Comparison of ENCODE assay signal across 29 mouse cellular contexts in the genomic region with DNA sequence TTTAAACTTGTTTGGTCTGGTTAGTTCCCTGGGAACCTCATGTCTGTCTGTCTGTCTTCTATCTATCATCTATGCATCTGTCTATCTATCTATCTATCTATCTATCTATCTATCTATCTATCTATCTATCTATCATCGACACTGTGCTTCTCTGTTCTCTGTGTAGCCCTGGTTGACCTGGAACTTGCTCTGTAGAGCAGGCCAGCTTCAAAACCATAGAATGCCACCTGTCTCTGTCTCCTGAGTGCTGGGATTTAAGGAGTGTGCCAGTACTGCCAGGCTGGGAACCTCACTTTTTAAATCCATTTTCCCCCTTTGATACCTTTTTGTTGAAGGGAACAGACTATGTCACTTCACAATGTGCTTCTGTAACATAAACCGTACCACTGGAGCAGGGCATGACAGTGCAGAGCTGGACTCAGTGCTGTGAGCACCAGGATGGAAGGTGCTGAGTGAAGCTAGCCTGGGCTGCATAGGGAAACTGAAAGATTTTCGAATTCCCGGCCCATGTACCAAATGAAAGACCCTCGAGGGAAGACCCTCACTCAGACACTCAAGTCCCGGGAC. TPM values are rescaled to one million over a fixed set of nuclear protein-coding genes. Genes with fewer than 3 reads are reported as not detected.
DNase-seq lines count a peak whose midpoint lies in the region; ATAC-seq and TF ChIP-seq lines count a peak whose summit lies in the region.
"Had no signal": no experiment of that assay in that cellular context is flagged by ENCODE, and none has a peak within 500 bp of the region (broad histone marks: within the 10 kb centered on the region; RNA-seq: fewer than 3 reads in every experiment).

No protein-coding gene starts in this region.

- 0 out of 2 replicates have a peak, but pooled peaks cover 2% of the 10 kb centered on the region for H3K36me3 ChIP-seq in liver, embryonic 12.5 days
- H3K36me3 ChIP-seq in liver, embryonic 11.5 days (ENCODE audit: control insufficient read depth, insufficient read depth, low read length): no peaks in the 10 kb centered on the region
- peaks cover 0 to 2% of the 10 kb centered on the region in 2 experiments; a peak in 2 of 4 replicates for H3K36me3 ChIP-seq in MEL (ENCODE audit: control insufficient read depth in 1 of 2, insufficient read depth in 2 of 2, low read length in 2 of 2)
- no peaks in the 10 kb centered on the region for H3K36me3 ChIP-seq in liver, embryonic 15.5 days (replicated peaks)
- no peaks in the 10 kb centered on the region for H3K36me3 ChIP-seq in small intestine, adult 2 months (ENCODE audit: control insufficient read depth, insufficient read depth, low read length)
- H3K36me3 ChIP-seq in forebrain, embryonic 16.5 days (ENCODE audit: control insufficient read depth, insufficient read depth): no peaks in the 10 kb centered on the region
- no peaks in the 10 kb centered on the region for H3K36me3 ChIP-seq in forebrain, embryonic 11.5 days (ENCODE audit: control insufficient read depth, insufficient read depth, low read length)
- H3K36me3 ChIP-seq: embryonic facial prominence, embryonic 15.5 days; forebrain, embryonic 10.5 days; midbrain, embryonic 12.5 days had no signal

- WGBS in liver, embryonic 12.5 days (ENCODE audit: insufficient replicate concordance): 68% methylated on average over 6 of the region's 6 CpGs
- WGBS in liver, embryonic 11.5 days: 80% methylated on average over 6 of the region's 6 CpGs
- 65% methylated on average over 6 of the region's 6 CpGs for WGBS in liver, embryonic 15.5 days (ENCODE audit: insufficient replicate concordance)
- WGBS in small intestine, adult 2 months: 81% methylated on average over 6 of the region's 6 CpGs
- WGBS in forebrain, embryonic 16.5 days: 90% methylated on average over 6 of the region's 6 CpGs
- WGBS in forebrain, embryonic 11.5 days: 97% methylated on average over 6 of the region's 6 CpGs

- no peak for TF ChIP-seq CTCF in MEL (IDR thresholded peaks at IDR 0.05 in 2 of 3, conservative IDR thresholded peaks at IDR 0.05 in 1 of 3; ENCODE audit: control insufficient read depth in 1 of 3, insufficient read depth in 1 of 3, low read depth in 2 of 3, low read length in 3 of 3, poor library complexity in 1 of 3, severe bottlenecking in 1 of 3)
- TF ChIP-seq CTCF in small intestine, adult 2 months (IDR thresholded peaks at IDR 0.05; ENCODE audit: extremely low read depth, insufficient read length, insufficient replicate concordance, low read depth, low read length): no peak

- TF ChIP-seq POLR2A in MEL (IDR thresholded peaks at IDR 0.05; ENCODE audit: control insufficient read depth in 1 of 2, insufficient read depth in 1 of 2, low read depth in 1 of 2, low read length in 2 of 2, poor library complexity in 1 of 2): no peak
- no peak for TF ChIP-seq POLR2A in small intestine, adult 2 months (IDR thresholded peaks at IDR 0.05; ENCODE audit: low read depth, low read length)

- peaks cover 49% of the 10 kb centered on the region for H3K4me1 ChIP-seq in liver, embryonic 12.5 days
- peaks cover 22% of the 10 kb centered on the region for H3K4me1 ChIP-seq in liver, embryonic 11.5 days (replicated peaks; ENCODE audit: control insufficient read depth, insufficient read depth, low read length)
- H3K4me1 ChIP-seq in MEL (ENCODE audit: control insufficient read depth in 1 of 2, insufficient read depth in 2 of 2, low read length in 2 of 2): peaks cover 3 to 10% of the 10 kb centered on the region in 2 experiments; a peak in 3 of 4 replicates
- peaks cover 54% of the 10 kb centered on the region for H3K4me1 ChIP-seq in liver, embryonic 15.5 days (replicated peaks)
- peaks cover 34% of the 10 kb centered on the region for H3K4me1 ChIP-seq in small intestine, adult 2 months (ENCODE audit: control insufficient read depth, insufficient read depth, insufficient read length, low read length)
- H3K4me1 ChIP-seq in forebrain, embryonic 16.5 days (replicated peaks; ENCODE audit: control insufficient read depth, insufficient read depth, low read length): no peaks in the 10 kb centered on the region
- H3K4me1 ChIP-seq in forebrain, embryonic 11.5 days (replicated peaks; ENCODE audit: control insufficient read depth, insufficient read depth, low read length): no peaks in the 10 kb centered on the region
- H3K4me1 ChIP-seq: midbrain, embryonic 12.5 days had no signal

- no peak for ATAC-seq in liver, embryonic 12.5 days
- ATAC-seq in liver, embryonic 11.5 days (replicated peaks; ENCODE audit: low FRiP score): no peak
- ATAC-seq in liver, embryonic 15.5 days (ENCODE audit: insufficient read depth): no peak
- ATAC-seq in forebrain, embryonic 16.5 days: no peak
- no peak for ATAC-seq in forebrain, embryonic 11.5 days (replicated peaks; ENCODE audit: low FRiP score)

- no peak for TF ChIP-seq RAD21 in MEL (IDR thresholded peaks at IDR 0.05; ENCODE audit: low read depth, low read length)

- H3K4me2 ChIP-seq in liver, embryonic 12.5 days: no peak overlapping the region
- no peak overlapping the region for H3K4me2 ChIP-seq in liver, embryonic 11.5 days
- H3K4me2 ChIP-seq in liver, embryonic 15.5 days: no peak overlapping the region
- H3K4me2 ChIP-seq in forebrain, embryonic 16.5 days (ENCODE audit: low read length): no peak overlapping the region
- no peak overlapping the region for H3K4me2 ChIP-seq in forebrain, embryonic 11.5 days (ENCODE audit: low read depth, low read length, severe bottlenecking)
- H3K4me2 ChIP-seq: embryonic facial prominence, embryonic 15.5 days; midbrain, embryonic 12.5 days had no signal

- peak overlapping the region; percentile 64; the same call in 1 of the 2 replicates for H3K27ac ChIP-seq in liver, embryonic 12.5 days
- H3K27ac ChIP-seq in liver, embryonic 11.5 days (ENCODE audit: low read depth, low read length): no peak overlapping the region
- H3K27ac ChIP-seq in MEL (ENCODE audit: control insufficient read depth, low read depth, low read length): no peak overlapping the region
- peak overlapping the region; percentile 62 for H3K27ac ChIP-seq in liver, embryonic 15.5 days (replicated peaks)
- 0 out of 2 replicates have a peak overlapping the region, but pooled peaks have one; percentile 0 for H3K27ac ChIP-seq in small intestine, adult 2 months (ENCODE audit: insufficient read depth, low read depth, low read length)
- H3K27ac ChIP-seq in forebrain, embryonic 16.5 days (ENCODE audit: low read length): no peak overlapping the region
- no peak overlapping the region for H3K27ac ChIP-seq in forebrain, embryonic 11.5 days (ENCODE audit: low read depth, low read length)
- H3K27ac ChIP-seq: embryonic facial prominence, embryonic 15.5 days; forebrain, embryonic 10.5 days; midbrain, embryonic 12.5 days; stomach, postnatal 0 days had no signal

- no peaks in the 10 kb centered on the region for H3K79me2 ChIP-seq in MEL (ENCODE audit: control insufficient read depth, insufficient read depth, low read length, poor library complexity)

- no peaks in the 10 kb centered on the region for H3K9me3 ChIP-seq in liver, embryonic 12.5 days (replicated peaks)
- no peaks in the 10 kb centered on the region for H3K9me3 ChIP-seq in liver, embryonic 11.5 days (ENCODE audit: control insufficient read depth, low read length)
- H3K9me3 ChIP-seq in MEL (replicated peaks; ENCODE audit: insufficient read depth, low read length): no peaks in the 10 kb centered on the region
- no peaks in the 10 kb centered on the region for H3K9me3 ChIP-seq in liver, embryonic 15.5 days (replicated peaks)
- H3K9me3 ChIP-seq in forebrain, embryonic 16.5 days (ENCODE audit: control insufficient read depth, low read length): no peaks in the 10 kb centered on the region
- no peaks in the 10 kb centered on the region for H3K9me3 ChIP-seq in forebrain, embryonic 11.5 days (ENCODE audit: control insufficient read depth, low read length)
- H3K9me3 ChIP-seq: embryonic facial prominence, embryonic 15.5 days; forebrain, embryonic 10.5 days; G1E; midbrain, embryonic 12.5 days had no signal

- DNase-seq in liver, embryonic 11.5 days (ENCODE audit: low spot score): no peak
- DNase-seq in MEL (ENCODE audit: low read depth, low spot score): no peak
- DNase-seq in forebrain, embryonic 11.5 days (ENCODE audit: low spot score): no peak
- DNase-seq: adrenal gland, postnatal 25 days; cerebellum, postnatal 36 days; gastrocnemius, postnatal 14 days; kidney, adult 18-20 months; kidney, postnatal 10 days; right cerebral cortex, postnatal 14 days; thymus, postnatal 36 days had no signal

- TF ChIP-seq EP300 in MEL (IDR thresholded peaks at IDR 0.05; ENCODE audit: low read depth in 1 of 2, low read length in 2 of 2): no peak

- no peaks in the 10 kb centered on the region for H3K27me3 ChIP-seq in liver, embryonic 12.5 days (replicated peaks)
- no peaks in the 10 kb centered on the region for H3K27me3 ChIP-seq in liver, embryonic 11.5 days (replicated peaks; ENCODE audit: control insufficient read depth, insufficient read depth, low read length)
- H3K27me3 ChIP-seq in MEL (ENCODE audit: control insufficient read depth in 1 of 2, insufficient read depth in 2 of 2, low read length in 2 of 2): no peaks in the 10 kb centered on the region
- H3K27me3 ChIP-seq in liver, embryonic 15.5 days: no peaks in the 10 kb centered on the region
- no peaks in the 10 kb centered on the region for H3K27me3 ChIP-seq in small intestine, adult 2 months (ENCODE audit: control insufficient read depth, insufficient read depth, low read length)
- H3K27me3 ChIP-seq in forebrain, embryonic 16.5 days (replicated peaks; ENCODE audit: control insufficient read depth, insufficient read depth, low read length): no peaks in the 10 kb centered on the region
- no peaks in the 10 kb centered on the region for H3K27me3 ChIP-seq in forebrain, embryonic 11.5 days (ENCODE audit: control insufficient read depth, insufficient read depth, low read length)
- H3K27me3 ChIP-seq: embryonic facial prominence, embryonic 15.5 days; midbrain, embryonic 12.5 days had no signal

- H3K9ac ChIP-seq in liver, embryonic 12.5 days: no peak overlapping the region
- H3K9ac ChIP-seq in liver, embryonic 11.5 days (ENCODE audit: low read depth, low read length): no peak overlapping the region
- no peak overlapping the region for H3K9ac ChIP-seq in MEL (ENCODE audit: control insufficient read depth, low read depth, low read length, poor library complexity, severe bottlenecking)
- H3K9ac ChIP-seq in liver, embryonic 15.5 days: no peak overlapping the region
- H3K9ac ChIP-seq in forebrain, embryonic 16.5 days (replicated peaks; ENCODE audit: low read depth, low read length): no peak overlapping the region
- H3K9ac ChIP-seq in forebrain, embryonic 11.5 days (ENCODE audit: low read length): no peak overlapping the region
- H3K9ac ChIP-seq: embryonic facial prominence, embryonic 15.5 days; midbrain, embryonic 12.5 days had no signal

- H3K4me3 ChIP-seq in liver, embryonic 12.5 days: no peak overlapping the region
- no peak overlapping the region for H3K4me3 ChIP-seq in liver, embryonic 11.5 days (ENCODE audit: low read depth, low read length)
- no peak overlapping the region for H3K4me3 ChIP-seq in MEL (ENCODE audit: control insufficient read depth in 1 of 2, insufficient read depth in 1 of 2, low read depth in 2 of 2, low read length in 2 of 2)
- H3K4me3 ChIP-seq in liver, embryonic 15.5 days (replicated peaks): no peak overlapping the region
- H3K4me3 ChIP-seq in small intestine, adult 2 months (ENCODE audit: low read depth, low read length): no peak overlapping the region
- H3K4me3 ChIP-seq in forebrain, embryonic 16.5 days (replicated peaks; ENCODE audit: low read length): no peak overlapping the region
- H3K4me3 ChIP-seq in forebrain, embryonic 11.5 days (ENCODE audit: low read depth, low read length): no peak overlapping the region
- H3K4me3 ChIP-seq: embryonic facial prominence, embryonic 15.5 days; forebrain, embryonic 10.5 days; midbrain, embryonic 12.5 days had no signal

RNA-seq across cellular contexts. Expression of a gene that starts 1.6 kb away (rescaled TPM):
- 15.0 and 18.5 TPM in 2 replicates for polyA plus RNA-seq in liver, embryonic 12.5 days (2016; fragmentation: Nextera tagmentation; extraction: Ambion mirVana)
- 14.6 and 16.7 TPM in 2 replicates for polyA plus RNA-seq in liver, embryonic 11.5 days (2014; fragmentation: Nextera tagmentation; extraction: Ambion mirVana)
- not detected in 2 replicates for total RNA-seq in MEL (2012; rRNA removed)
- polyA plus RNA-seq in MEL (2012; ENCODE audit: insufficient read depth in 1 of 2, insufficient read length in 2 of 2, low read depth in 1 of 2, low replicate concordance in 2 of 2, missing spikeins in 1 of 2): under 1 TPM in 1 of 2 experiments, not detected in 1; 0.84 TPM
- 77.6 and 97.4 TPM in 2 replicates for polyA plus RNA-seq in liver, embryonic 15.5 days (2015; fragmentation: Nextera tagmentation; extraction: Ambion mirVana)
- polyA plus RNA-seq in small intestine, adult 2 months (2012; rRNA removed): 11.8 and 15.0 TPM in 2 replicates
- polyA plus RNA-seq in forebrain, embryonic 16.5 days (2015; fragmentation: Nextera tagmentation; extraction: Ambion mirVana): not detected in 2 replicates
- polyA plus RNA-seq in forebrain, embryonic 11.5 days (2014; fragmentation: Nextera tagmentation; extraction: Ambion mirVana): not detected in 2 replicates
- total RNA-seq: gastrocnemius, postnatal 14 days; heart, adult 8-10 months; layer of hippocampus, adult 8-10 months; left cerebral cortex, postnatal 25 days had no signal
- polyA plus RNA-seq: cerebellum, adult 2 months; forebrain, embryonic 10.5 days; midbrain, embryonic 12.5 days had no signal

RNA-seq across cellular contexts. Expression of a gene that starts 15.2 kb away (rescaled TPM):
- polyA plus RNA-seq in liver, embryonic 12.5 days (2016; fragmentation: Nextera tagmentation; extraction: Ambion mirVana): 6.2 and 7.3 TPM in 2 replicates
- 5.5 and 6.1 TPM in 2 replicates for polyA plus RNA-seq in liver, embryonic 11.5 days (2014; fragmentation: Nextera tagmentation; extraction: Ambion mirVana)
- 7.4 TPM in 1 of 2 replicates, not detected in the other for total RNA-seq in MEL (2012; rRNA removed)
- polyA plus RNA-seq in MEL (2012; ENCODE audit: insufficient read depth in 1 of 2, insufficient read length in 2 of 2, low read depth in 1 of 2, low replicate concordance in 2 of 2, missing spikeins in 1 of 2): under 1 TPM in 1 of 2 experiments, not detected in 1; 0.65 TPM
- polyA plus RNA-seq in liver, embryonic 15.5 days (2015; fragmentation: Nextera tagmentation; extraction: Ambion mirVana): 7.7 and 8.0 TPM in 2 replicates
- 231 and 289 TPM in 2 replicates for polyA plus RNA-seq in small intestine, adult 2 months (2012; rRNA removed)
- polyA plus RNA-seq in forebrain, embryonic 16.5 days (2015; fragmentation: Nextera tagmentation; extraction: Ambion mirVana): 1.1 and 4.1 TPM in 2 replicates
- 1.4 and 1.8 TPM in 2 replicates for polyA plus RNA-seq in forebrain, embryonic 11.5 days (2014; fragmentation: Nextera tagmentation; extraction: Ambion mirVana)
- total RNA-seq: G1E; hematopoietic stem cell, adult 5-6 weeks; neutrophil, adult 5-6 weeks had no signal

RNA-seq across cellular contexts. Expression of a gene that starts 20.4 kb away (rescaled TPM):
- polyA plus RNA-seq in liver, embryonic 12.5 days (2016; fragmentation: Nextera tagmentation; extraction: Ambion mirVana): 0.37 and 0.53 TPM in 2 replicates
- 0.51 and 0.52 TPM in 2 replicates for polyA plus RNA-seq in liver, embryonic 11.5 days (2014; fragmentation: Nextera tagmentation; extraction: Ambion mirVana)
- total RNA-seq in MEL (2012; rRNA removed): not detected in 2 replicates
- under 1 TPM in 1 of 2 experiments, not detected in 1; 0.14 TPM for polyA plus RNA-seq in MEL (2012; ENCODE audit: insufficient read depth in 1 of 2, insufficient read length in 2 of 2, low read depth in 1 of 2, low replicate concordance in 2 of 2, missing spikeins in 1 of 2)
- 0.29 and 0.38 TPM in 2 replicates for polyA plus RNA-seq in liver, embryonic 15.5 days (2015; fragmentation: Nextera tagmentation; extraction: Ambion mirVana)
- 24.8 TPM in 1 of 2 replicates, not detected in the other for polyA plus RNA-seq in small intestine, adult 2 months (2012; rRNA removed)
- polyA plus RNA-seq in forebrain, embryonic 16.5 days (2015; fragmentation: Nextera tagmentation; extraction: Ambion mirVana): not detected in 2 replicates
- not detected in 2 replicates for polyA plus RNA-seq in forebrain, embryonic 11.5 days (2014; fragmentation: Nextera tagmentation; extraction: Ambion mirVana)
- total RNA-seq: adrenal gland, postnatal 25 days; G1E; gastrocnemius, postnatal 14 days; heart, adult 8-10 months; hematopoietic stem cell, adult 5-6 weeks; layer of hippocampus, adult 8-10 months; left cerebral cortex, postnatal 25 days; neutrophil, adult 5-6 weeks had no signal
- polyA plus RNA-seq: C2C12; embryonic facial prominence, embryonic 15.5 days; forebrain, embryonic 10.5 days; G1E; heart, embryonic 16.5 days; limb, embryonic 14.5 days; lung, embryonic 16.5 days; midbrain, embryonic 12.5 days; stomach, postnatal 0 days had no signal

RNA-seq across cellular contexts. Expression of a gene that starts 23.2 kb away (rescaled TPM):
- polyA plus RNA-seq in liver, embryonic 12.5 days (2016; fragmentation: Nextera tagmentation; extraction: Ambion mirVana): 583 and 622 TPM in 2 replicates
- polyA plus RNA-seq in liver, embryonic 11.5 days (2014; fragmentation: Nextera tagmentation; extraction: Ambion mirVana): 733 and 765 TPM in 2 replicates
- 251 and 270 TPM in 2 replicates for total RNA-seq in MEL (2012; rRNA removed)
- polyA plus RNA-seq in MEL (2012; ENCODE audit: insufficient read depth in 1 of 2, insufficient read length in 2 of 2, low read depth in 1 of 2, low replicate concordance in 2 of 2, missing spikeins in 1 of 2): 100 to 1,000 TPM in 1 of 2 experiments, not detected in 1; 369 TPM
- 752 and 794 TPM in 2 replicates for polyA plus RNA-seq in liver, embryonic 15.5 days (2015; fragmentation: Nextera tagmentation; extraction: Ambion mirVana)
- polyA plus RNA-seq in small intestine, adult 2 months (2012; rRNA removed): 798 and 1,214 TPM in 2 replicates
- 402 and 460 TPM in 2 replicates for polyA plus RNA-seq in forebrain, embryonic 16.5 days (2015; fragmentation: Nextera tagmentation; extraction: Ambion mirVana)
- 347 and 365 TPM in 2 replicates for polyA plus RNA-seq in forebrain, embryonic 11.5 days (2014; fragmentation: Nextera tagmentation; extraction: Ambion mirVana)

RNA-seq across cellular contexts. Expression of a gene that starts 36.0 kb away (rescaled TPM):
- 93.2 and 101 TPM in 2 replicates for polyA plus RNA-seq in liver, embryonic 12.5 days (2016; fragmentation: Nextera tagmentation; extraction: Ambion mirVana)
- 121 and 135 TPM in 2 replicates for polyA plus RNA-seq in liver, embryonic 11.5 days (2014; fragmentation: Nextera tagmentation; extraction: Ambion mirVana)
- total RNA-seq in MEL (2012; rRNA removed): 53.4 and 53.5 TPM in 2 replicates
- polyA plus RNA-seq in MEL (2012; ENCODE audit: insufficient read depth in 1 of 2, insufficient read length in 2 of 2, low read depth in 1 of 2, low replicate concordance in 2 of 2, missing spikeins in 1 of 2): 10 to 100 TPM in 1 of 2 experiments, not detected in 1; 97.6 TPM
- 115 and 127 TPM in 2 replicates for polyA plus RNA-seq in liver, embryonic 15.5 days (2015; fragmentation: Nextera tagmentation; extraction: Ambion mirVana)
- 186 and 366 TPM in 2 replicates for polyA plus RNA-seq in small intestine, adult 2 months (2012; rRNA removed)
- polyA plus RNA-seq in forebrain, embryonic 16.5 days (2015; fragmentation: Nextera tagmentation; extraction: Ambion mirVana): 76.6 and 80.3 TPM in 2 replicates
- polyA plus RNA-seq in forebrain, embryonic 11.5 days (2014; fragmentation: Nextera tagmentation; extraction: Ambion mirVana): 73.6 and 83.9 TPM in 2 replicates

Comparison
In these comparisons a context has a peak if more than half of its experiments do, and no peak if none do; other contexts are left out.
1. H3K27ac ChIP-seq: peak in liver, embryonic 12.5 days (single experiment), liver, embryonic 15.5 days (single experiment) and small intestine, adult 2 months (single experiment); none in liver, embryonic 11.5 days (single experiment), MEL (single experiment), forebrain, embryonic 16.5 days (single experiment) and forebrain, embryonic 11.5 days (single experiment).
2. RNA of a gene that starts 15.2 kb away (polyA plus RNA-seq): 231 to 289 TPM in small intestine, adult 2 months; 7.7 to 8.0 TPM in liver, embryonic 15.5 days, 6.2 to 7.3 TPM in liver, embryonic 12.5 days, 5.5 to 6.1 TPM in liver, embryonic 11.5 days, 1.4 to 1.8 TPM in forebrain, embryonic 11.5 days, 1.1 to 4.1 TPM in forebrain, embryonic 16.5 days and 0.65 TPM in MEL; every median in the first group is over 10 times any median in the second.